Mouse (Mus musculus) layer of hippocampus, adult 11-12 months (tissue): ENCODE data around the gene Dusp13.

ENCODE experiments used
- DNase-seq: peaks from one replicate; pipeline ENCODE4 v3.0.0; 2022; ENCODE audit warnings: low spot score

Gene Dusp13

DNA sequence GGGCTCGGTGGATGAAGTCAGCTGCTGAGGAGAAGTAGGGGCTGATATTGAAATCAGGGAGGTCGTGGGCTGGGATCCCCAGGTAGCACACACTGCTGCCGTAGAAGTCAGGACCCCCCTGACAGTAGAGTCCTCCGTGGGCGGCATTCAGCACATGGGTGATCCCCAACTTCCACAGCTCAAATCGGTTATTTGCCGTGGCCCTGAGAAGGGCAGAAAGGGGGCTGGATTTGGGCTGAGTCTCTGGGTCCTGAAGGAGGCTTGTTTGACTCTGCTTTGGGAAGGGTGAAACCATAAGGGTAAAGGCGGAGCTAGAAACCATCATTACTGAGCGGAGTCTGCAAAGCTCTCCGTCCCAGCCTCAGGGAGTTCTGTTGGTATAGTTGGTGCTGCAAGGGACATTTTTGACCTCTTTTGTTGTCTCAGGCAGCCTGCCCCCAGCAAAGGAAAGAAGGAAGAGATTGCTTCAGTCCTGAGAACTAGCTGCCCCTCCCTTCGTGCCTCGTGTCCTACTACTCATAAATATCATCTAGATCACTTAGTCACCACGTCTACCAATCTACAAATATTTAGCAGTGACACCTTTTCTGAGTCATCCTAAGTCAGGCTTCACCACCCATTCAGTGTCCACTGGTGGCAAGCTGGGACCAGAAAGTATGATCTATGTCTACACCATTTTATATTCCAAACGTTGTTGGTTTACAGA lies 3.4 kb downstream of the Dusp13 start:
- DNase-seq: no peak

DNA sequence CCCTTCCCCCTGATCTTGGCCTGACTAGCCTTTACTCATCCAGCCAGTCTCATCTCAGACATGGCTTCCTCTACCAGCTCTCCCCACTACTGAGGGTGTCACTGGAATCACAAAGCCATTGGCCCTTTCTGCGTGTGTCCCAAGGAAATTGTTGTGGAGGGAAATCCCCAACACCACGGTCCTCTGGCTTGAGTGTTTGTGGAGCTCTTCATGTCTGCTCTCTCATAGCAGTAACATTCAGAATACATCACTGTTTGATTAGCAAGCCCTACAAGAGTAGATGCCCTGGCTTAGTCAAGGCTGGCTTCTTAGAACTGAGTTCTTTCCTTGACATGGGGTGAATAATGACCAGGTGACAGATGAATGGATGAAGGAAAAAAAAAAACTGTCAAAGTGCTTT lies 4.1 kb downstream of the Dusp13 start:
- no peak for DNase-seq

DNA sequence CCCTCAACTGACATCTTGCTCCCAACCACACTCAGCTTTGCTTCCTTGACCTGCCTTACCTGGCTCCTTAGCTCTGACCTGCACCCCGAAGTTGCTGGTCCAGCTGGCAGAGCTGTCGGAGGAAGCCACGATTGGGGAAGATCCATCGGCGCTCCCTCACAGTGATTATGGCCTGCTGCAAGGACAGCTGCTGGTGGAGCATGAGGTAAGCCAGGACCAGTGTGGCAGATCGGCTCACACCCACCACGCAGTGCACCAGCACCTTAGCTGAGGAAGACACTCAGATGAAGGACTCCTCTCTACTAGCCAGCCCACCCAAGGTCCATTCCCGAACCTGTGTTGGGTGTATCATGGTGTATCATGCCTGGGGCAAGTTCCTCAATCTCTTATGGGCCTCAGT lies 4.7 kb downstream of the Dusp13 start:
- DNase-seq: no peak

DNA sequence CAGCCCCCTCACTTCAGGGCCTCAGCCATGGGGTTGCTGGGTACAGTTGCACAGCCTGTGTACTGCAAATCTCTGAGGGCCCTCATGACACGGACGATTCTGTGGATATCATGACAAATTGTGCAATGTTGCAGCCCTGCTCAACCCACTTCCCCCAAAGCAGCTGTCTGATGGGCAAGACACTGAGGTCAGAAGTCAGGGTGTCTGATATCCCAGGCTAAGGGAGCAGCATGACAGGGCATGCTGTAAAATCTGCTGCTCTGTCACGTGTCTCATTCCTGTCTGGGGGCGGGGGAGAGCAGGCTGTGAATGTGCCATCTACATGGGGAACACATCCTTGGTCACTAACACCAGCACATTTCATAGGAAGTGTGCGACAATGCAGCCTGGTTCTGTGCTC lies 5.8 kb downstream of the Dusp13 start:
- DNase-seq: no peak

DNA sequence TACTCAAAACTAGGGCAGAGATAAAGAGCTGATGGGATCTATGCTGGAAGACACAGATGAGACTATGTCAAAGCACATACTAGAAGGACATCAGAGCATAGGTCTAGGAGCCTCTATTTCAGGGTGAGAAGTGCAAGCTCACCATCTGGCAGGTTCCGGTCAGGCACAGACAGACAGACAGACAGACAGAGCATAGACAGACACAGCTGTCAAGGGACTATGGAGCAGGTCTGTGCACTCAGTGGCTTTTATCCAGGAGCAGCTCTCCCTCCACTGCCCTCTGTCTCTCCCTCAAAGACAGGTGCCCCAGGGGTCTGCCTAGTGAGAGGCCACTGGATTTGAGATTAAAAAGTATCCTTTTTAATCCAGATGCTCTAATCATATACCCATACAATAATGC lies 6.8 kb downstream of the Dusp13 start:
- DNase-seq: no peak

DNA sequence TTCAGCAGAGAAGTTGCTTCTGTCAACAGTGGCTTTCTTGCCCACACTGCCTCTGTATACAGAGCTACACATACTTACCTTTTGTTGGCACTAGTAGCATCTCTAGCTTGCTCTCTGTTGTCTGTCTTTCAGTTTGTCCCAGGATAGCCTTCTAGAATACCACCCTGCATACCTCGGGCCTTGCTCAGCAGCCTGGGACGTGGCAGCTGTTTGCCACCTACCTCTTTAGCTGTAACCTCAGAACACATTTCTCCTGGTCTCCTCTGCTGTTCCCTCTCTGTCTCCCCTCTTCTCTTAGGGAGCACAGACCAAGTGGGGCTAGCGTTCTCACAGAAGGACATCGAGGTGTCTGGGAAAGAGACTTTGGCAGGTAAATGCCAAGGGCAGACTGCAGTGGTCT lies 8.5 kb downstream of the Dusp13 start:
- DNase-seq: no peak

DNA sequence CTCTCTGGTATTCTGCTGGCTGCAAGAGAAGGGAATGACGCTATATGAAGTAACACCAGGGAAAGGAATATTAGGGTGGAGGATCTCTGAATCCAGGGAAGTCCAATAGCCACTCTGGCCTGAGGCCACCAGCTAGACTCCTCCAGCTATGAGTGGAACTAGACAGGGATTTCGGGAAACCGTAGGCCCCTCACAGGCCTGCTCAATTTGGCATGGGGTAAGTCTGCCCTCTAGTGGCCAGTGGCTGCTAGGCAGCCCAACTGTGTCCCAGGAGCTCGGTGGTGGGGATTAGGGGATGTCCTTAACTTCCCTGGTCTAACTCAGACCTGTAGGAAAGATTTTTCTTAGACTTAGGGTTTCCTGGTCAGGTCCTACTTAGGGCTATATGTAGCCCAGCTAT lies 9.2 kb downstream of the Dusp13 start:
- peak; percentile 87 for DNase-seq

DNA sequence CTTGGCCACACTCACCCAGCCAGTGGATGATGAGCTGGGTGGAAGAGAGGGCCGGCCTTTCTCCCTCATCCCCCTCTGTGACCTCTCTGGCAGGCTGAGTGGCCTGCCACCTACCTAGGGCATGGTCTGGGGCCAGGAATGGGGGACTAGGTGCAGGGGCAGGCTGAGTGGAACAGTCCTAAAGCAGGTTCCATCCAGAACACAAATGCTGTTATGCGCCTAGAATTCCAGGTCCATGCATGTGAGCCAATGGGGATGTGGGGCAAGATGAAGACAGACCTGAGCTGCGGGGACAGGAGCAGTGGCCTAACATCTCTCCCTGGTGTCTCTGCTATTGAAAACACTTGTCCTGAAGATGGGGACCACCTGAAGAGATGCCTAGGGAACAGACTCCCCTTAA lies 9.7 kb downstream of the Dusp13 start:
- no peak for DNase-seq

DNA sequence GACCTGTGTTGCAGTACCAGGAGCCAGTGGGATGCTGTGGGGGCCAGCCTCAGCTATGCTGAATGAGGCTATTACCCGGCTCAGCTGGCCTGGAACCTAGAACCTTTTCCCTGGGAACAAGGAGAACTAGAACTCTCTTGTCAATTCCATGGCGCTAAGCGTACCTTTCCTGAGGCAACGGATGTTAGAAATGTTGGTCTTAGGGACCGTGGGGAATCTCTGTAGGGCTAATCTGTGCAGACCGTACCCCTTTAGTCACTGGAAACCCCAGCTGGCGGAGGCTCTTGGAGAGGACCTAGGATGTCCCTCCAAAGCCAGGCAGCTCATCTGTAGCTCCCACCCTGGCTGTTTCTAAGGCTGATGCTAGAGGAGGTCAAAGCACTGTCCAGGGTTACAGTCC lies 10.6 kb downstream of the Dusp13 start:
- DNase-seq: no peak

DNA sequence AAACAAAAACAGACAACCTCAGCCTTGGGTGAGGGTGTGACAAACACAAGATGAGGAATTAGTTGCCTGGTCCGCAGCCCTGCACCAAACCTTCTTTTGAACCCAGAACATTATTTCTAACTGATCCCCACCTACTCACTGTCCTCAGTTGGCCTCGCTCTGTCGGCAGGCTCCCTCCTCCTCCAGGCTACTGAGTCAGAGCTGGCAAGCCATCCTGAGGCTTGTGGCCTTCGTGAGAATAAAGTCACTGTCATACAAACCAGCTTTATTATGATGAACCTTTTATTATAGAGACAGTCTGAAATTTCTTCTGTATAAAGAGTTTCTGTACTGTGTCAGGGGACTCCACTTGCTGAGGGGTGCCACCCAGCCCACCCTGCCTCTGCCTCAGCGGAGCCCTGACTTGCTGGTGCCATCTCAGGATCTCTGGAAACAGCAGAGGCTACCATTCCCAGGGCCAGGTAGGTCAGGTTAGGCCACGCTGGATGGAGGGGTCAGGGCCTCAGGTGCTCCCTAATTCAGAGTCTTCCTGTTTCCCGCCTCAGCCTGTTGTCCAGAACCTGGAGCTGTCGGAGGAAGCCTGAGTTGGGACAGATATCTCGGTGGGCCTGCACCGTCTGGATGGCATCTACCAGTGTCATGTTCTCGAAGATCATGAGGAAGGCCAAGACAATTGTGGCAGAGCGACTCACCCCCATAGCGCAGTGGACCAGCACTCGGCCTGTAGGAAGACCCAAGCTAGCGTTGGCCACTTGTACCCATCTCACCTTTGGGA lies 17.7 kb downstream of the Dusp13 start:
- DNase-seq: no peak

DNA sequence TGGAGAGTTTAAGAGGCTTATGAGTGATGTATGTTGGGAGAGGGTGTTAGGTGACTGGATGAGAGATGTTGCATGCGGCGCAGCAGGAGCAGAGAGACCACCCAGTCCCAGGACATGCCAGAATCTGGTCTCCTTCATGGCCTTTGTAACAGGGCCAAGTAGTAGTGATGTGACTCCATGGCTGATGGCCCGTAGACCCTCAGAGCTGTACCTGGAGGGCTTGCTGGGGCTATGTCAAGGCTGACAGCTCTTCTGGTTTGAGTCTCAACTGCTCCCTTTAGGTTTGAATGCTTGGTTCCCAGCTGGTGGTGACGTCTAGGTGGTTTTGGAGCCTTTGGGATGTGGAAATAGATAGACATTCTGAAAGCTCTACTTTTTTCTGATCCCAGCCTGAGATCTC lies 21.0 kb downstream of the Dusp13 start:
- no peak for DNase-seq

DNA sequence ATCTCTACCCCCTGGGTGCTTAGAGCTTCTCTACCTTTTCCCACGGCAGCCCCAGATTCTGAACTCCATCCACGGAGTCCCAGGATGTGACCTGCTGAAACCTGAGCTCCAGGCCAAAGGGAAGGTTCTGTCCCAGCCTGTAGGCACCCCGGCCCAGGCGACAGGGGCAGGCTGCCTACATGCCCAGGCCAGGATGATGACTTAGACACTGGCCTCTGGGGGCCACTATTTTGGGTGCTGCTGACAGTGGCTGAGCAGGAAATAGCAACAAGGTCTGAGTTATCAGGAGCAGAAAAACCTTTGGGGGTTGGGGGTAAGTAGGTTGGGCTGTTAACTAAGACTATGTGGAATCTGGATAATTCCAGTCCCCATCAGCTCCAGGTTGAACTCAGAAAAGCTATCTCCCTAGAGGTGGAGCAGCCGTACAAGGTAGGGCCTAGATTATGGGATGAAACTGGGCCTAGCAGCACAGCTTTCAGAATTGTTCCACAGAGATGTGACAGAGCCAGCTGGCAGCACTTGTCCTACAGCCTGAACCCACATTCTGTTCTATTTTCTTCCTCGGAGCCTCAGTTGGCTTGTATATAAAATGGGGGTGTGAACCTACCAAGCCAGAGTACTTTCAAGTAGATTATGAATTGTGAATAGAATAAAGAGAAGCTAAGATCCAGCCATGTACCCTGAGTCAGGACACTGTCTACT lies 21.8 kb downstream of the Dusp13 start:
- peak; percentile 52 for DNase-seq

DNA sequence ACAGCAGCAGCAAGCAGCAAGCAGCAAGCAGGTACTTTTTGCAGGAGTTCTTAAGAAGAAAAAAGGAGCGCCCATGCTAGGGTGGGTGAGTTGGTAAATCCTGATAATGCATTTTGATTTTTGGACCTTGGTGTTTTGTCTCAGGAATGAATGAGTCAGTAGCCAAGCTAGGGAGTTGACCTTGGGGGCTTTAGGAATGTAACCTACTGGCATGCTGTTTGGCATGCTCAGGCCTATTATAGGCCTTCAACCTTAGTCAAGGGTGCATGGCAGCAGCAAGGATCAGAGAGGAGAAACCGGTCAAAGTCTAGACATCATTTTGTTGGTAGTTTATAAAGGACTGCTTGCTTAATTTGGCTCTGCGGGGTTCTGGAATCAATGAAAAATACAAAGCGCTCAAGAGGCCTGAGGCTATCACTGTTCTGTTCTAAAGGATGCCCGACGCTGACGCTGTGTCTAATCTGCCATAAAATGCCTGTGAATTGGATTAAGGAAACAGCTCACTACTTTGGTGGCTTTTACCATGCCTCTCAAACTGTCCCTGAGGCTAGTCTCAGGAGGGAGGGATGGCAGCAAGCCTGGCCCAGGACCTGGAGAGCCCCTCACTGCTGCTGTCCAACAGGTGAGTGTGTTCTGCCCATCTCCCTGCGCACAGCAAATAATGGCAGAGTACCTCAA lies 28.8 kb downstream of the Dusp13 start:
- DNase-seq: no peak

DNA sequence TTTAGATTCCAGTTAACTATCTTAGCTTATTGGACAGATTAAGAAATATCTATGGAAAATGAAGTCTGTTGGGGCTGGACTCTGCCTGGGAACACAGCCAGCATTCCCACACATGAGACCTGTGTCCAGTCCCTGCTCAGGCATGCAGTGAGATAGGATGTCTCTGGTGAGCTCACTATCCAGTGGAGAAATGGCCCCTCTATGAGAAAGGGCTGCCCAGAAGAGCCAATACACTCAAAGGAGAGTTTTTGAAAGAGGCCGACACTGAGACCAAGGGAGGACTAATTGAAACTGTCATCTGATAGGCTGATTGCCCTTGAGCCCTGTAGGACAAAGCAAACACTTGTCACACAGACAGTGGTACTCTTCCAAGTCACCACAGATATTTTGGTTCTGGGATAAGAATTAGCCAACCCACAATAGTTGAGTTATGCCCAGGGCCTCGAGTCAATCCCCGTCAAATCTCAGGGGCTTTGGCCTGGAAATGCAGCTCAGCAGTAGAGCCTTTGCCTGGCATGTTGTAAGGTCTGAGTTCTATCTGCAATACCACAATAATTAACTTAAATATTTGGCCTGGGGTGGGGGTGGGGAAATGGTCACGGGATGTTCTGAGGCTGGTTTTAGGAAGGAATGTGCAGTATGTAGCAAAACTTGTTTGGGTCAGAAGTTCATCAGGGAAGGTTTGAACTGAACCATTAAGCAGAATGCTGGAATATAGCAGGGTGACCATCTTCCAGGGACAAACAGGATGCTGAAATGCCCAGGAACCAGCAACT lies 30.4 kb downstream of the Dusp13 start:
- no peak for DNase-seq

DNA sequence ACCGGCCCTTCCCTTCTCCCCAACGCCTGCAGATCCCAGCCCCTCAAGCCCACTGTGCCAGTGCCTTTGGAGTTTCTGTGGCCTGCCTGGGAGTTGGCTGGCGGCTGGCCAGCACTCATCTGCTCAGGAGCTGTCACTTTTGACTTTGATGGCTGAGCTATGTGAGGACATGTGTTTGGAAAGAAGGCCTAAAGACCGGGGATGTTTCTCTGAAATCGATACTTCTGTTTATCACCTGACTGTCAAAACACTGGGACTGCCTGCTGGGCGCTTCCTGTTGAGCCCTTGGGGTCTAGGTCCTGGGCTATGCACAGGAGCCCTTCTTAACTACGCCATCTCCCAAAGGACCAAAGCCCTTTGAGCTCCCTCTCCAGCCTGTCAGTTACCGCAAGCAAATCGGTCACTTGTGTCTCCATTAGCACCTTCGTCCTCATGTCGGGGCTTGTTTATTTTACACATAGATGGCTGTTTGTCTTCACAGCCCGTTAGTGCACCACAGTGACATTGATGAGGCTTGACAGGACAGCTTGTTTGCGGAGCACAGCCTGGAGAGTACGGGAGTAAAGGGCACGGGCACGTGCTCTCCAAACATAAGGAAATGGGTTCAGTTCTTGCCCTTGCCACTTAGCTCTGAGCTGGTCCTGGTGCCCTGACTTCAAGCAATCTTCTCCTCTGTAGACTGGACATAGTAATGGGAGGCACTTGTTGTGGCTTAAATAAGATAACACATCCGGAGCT lies 31.2 kb downstream of the Dusp13 start:
- no peak for DNase-seq

DNA sequence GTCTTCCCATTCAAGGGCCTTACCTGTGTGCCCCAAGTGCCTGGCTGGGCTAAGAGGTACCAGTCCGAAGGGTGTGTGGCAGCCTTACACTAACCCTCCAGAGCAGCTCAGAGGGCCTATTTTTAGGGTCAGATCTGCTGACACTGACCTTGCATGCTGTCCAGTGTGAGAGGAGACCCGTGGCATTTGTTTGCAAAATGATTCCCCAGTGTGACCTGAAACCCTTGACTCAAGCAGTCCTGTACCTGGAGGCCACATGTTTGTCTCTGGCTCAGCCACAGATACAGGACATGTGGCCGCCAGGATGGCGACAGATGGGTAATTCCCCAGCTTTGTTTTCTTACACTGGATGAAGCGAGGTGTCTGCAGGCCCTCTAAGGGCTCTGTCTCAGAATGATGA lies 36.5 kb downstream of the Dusp13 start, which contains the start of gene Dupd1:
TSS of gene Dupd1 (minus strand) at position 91 of the 400 bp plus-strand sequence.
- no peak for DNase-seq

DNA sequence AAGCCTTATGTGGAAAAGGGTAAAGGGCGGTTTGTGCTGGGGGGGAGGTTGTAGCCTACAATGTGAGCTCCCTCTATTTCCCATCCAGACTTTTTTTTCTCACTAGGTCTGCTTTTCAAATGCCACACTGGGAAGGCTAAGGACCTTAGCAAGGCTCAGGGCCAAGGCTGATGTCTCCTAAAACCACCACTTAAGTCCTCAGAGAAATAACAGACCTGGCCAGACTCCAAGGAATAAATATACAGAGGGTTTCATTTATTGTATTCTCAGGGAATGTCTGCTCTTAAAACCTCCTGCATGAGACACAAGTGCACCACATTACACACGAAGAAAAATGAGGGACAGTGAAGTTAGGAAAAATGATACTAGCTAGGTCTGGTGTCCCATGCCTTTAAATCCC lies 39.8 kb downstream of the Dusp13 start:
- DNase-seq: no peak

DNA sequence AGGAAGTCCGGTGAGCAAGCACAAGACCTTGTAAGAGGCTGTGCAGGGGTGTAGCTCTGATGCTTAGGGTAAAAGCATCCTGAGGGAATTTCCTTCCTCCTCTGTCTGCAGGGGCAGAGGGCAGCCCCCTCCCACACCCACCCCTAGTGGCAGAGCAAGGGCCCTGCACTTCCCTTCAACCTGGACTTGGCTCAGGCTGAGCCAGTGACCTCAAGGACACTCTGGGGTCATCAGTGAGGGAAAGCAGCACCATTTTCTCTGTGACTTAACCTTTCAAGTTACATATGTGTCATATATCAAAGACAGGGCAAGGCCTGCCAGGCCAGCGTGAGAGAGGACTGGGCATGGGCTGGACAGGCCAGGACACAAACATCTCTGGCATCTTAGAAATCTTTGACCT lies 41.4 kb downstream of the Dusp13 start:
- DNase-seq: no peak

DNA sequence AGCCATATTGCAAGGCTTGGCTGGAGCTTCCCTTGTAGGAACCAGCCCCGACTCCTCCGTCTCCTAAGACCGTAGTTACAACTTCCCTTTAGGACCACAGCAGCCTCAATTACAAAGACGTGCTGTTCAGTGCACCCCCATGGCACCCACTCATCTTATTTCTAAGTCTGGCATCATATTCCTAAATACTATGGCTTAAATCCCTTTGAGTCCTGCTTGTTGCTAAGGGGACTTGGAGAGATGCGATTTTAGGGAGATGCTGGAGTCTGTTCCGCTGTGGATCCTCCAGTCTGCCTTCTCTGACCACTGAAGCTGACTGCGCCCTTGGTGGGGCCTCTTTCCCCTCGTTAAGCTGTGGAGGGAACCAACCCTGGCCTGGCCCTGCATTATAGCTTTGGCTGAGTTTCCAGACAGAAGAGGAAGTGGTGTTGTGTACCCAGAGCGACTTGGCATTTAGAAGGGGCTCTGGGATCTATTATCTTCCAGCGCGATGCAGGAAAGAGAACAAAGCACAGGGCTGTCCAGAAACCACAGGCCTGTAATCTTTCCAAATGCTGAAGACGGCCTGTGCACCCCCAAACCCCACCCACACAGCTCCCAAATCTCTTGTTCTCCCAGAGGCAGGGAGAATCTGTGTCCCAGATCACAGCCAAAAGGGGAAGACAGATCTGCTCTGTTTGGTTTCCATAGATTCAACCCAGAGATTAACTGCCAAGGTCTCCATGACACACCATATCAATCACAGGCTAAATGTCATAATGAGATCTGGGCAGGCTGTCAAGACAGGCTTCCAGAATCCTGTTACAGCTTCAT lies 44.0 kb downstream of the Dusp13 start:
- DNase-seq: peak; percentile 59

DNA sequence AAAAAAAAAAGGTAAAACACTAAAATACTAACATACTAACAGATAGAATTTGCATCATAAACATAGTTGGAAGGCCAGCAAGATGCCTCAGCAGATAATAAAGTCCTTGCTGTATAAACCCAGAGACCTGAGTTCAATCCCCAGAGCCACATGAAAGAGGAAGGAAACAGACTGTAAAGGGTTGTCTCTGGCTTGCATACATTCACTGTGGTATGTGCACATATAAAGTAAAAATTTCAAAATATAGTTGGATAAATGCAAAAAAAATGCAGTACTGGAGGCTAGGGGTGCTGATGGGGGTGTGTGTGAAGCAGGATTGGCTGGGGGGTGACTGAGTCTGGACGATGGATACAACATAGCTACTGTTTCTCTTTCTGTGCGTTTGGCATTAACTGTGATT lies 45.5 kb downstream of the Dusp13 start:
- DNase-seq: no peak
